Mouse (Mus musculus): Measurements from ENCODE around the gene Bsg.
A peak's percentile ranks its signal among the peaks of the same experiment; 100 is the strongest.

Gene Bsg

DNA sequence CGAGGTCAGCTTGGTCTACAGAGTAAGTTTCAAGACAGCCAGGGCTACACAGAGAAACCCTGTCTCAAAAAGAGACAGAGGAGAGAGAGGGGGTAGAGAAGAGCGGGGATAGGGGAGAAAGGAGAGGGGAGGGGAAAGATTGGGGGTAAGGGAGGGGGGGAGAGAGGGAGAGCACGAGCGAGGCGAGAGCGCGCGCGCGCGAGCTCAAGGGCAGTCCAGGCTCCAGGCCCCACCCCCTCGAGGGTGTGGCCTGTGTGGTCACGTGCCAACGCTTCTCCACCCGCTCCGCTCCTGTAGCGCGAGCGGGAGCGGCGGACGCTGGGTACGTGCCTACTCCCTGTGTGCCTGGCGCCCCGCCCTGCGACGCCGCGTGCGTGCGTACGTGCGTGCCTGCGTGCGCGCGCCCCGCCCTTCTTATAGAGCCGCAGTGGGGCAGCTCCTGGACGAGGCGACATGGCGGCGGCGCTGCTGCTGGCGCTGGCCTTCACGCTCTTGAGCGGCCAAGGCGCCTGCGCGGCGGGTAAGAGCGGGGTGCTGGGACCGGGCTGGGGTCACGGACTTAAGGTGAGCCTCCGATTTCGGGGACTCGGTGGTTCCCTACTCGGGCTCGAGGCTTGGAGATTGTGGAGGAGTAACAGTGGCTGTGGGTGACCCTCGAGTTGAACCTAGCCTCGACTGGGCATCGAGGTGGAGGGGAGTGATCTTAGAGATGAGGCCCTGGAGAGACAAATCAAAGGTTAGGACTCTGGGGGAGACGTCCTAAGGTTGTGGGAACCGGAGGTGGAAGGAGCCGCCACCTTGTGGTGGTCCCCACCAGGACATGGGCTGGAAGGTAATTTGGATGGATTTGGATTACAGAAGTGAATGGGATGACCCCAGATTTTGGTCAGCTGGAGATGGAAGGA, at the start of gene Bsg:
Gene Bsg (plus strand): TSS at position 427 of the 905 bp plus-strand sequence.
- peak; percentile 94 to 97 for DNase-seq (ENCODE audit: low read depth in 1 of 2, low spot score in 2 of 2)

DNA sequence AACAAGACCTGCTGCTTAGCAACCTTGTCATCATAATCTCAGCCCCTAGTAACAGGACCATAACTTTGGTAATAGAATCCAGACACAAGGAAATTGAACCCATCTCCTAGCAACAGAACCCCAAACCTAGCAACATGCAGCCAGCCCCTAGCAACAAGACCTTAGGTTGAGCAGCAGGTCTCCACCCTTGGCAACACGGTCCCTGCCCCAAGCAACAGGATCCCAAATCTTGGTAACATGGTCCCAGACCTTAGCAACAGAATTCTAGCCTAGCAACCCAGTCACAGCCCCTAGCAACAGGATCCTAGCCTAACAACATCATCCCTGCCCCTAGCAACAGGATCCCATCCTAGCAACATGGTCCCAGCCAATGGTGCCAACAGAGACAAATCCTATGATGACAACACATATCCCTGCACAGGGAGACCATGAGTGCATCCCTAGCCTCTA, 49.3 kb upstream of the Bsg start:
- DNase-seq (ENCODE audit: low read depth in 1 of 2, low spot score in 2 of 2), result no peak

DNA sequence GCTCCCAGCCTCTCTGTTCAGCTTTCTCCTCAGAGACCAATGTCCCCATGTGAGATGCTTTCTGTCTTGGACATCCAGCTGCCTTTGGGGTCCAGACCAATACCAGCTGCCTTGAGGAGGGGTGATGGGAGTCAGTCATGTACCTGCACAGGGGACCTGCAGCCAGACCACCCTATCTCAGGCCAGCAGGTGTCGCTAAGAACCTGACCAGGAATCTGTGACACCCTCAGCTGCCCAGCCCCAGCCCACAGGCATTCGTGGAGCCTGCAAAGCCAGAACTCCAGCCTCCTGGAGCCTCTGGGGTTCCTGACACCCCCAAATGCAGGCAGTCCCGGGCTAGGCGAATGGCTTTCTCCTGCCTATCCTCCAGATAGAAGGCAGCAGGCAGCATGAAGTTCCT, 45.5 kb upstream of the Bsg start:
- DNase-seq (ENCODE audit: low read depth in 1 of 2, low spot score in 2 of 2), result no peak

DNA sequence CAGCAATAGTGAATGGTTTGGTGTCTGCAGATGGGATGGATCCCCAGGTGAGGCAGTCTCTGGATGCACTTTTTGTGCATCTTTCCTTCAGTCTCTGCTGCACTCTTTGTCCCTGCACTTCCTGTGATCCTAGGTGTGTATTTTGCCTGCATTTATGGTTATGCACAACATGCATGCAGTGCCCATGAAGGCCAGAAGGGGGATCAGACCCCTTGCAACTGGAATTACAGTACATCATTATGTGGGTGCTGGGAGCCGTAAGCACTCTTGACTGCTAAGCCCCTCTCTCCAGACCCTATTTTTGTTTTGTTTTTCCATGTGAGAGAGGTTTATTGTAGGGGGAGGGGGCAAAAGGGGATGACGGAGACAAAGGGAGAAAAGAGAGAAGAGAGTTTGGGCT, 44.0 kb upstream of the Bsg start:
- DNase-seq (ENCODE audit: low read depth in 1 of 2, low spot score in 2 of 2), result no peak

DNA sequence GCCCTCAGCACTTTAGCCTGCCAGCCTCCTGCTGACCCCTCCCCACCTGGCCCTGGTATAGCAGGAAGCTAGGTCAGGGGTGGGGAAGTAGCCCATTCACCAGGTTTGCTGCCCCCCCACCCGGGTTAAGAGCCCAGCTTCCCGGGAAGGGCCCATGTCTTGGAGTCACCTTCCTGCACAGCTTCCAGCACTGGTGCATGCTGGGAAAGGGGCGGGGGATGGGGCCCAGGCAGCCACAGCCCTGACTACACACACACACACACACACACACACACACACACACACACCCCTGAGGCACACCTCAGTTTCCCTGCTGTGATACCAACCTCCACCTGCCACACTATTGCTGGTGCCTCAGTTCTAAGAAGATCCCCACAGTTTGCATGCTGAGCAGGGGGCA, 42.4 kb upstream of the Bsg start:
- no peak for DNase-seq (ENCODE audit: low read depth in 1 of 2, low spot score in 2 of 2)

DNA sequence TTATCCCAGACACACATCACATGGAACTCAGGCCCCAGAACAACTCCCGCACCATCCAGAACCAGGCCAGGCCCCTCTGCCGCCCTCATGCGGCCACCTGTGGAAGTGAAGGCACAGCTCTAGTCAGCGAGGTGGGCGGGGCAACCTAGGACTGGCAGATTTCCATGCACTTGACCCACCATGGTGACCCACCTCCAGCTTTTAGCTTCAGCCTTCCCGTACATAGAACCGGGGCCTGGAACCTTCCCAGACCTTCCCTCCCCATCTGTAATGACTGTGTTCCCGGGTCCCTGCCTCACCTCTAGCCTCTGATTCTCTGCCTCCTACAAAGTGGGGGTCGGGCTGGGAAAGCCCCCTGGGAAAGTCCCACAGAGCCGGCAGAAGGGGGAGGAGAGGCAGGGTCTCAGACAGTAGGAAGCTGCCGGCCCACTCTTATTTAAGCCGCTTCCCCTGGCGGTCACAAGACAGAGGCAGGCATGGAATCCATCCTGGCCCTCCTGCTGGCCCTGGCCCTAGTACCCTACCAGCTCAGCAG, 40.1 kb upstream of the Bsg start, which contains the start of gene Madcam1:
Gene Madcam1 (plus strand): TSS at position 429 of the 535 bp plus-strand sequence.
- peak in 1 of 2 experiments; percentile 43 for DNase-seq (ENCODE audit: low read depth in 1 of 2, low spot score in 2 of 2)

DNA sequence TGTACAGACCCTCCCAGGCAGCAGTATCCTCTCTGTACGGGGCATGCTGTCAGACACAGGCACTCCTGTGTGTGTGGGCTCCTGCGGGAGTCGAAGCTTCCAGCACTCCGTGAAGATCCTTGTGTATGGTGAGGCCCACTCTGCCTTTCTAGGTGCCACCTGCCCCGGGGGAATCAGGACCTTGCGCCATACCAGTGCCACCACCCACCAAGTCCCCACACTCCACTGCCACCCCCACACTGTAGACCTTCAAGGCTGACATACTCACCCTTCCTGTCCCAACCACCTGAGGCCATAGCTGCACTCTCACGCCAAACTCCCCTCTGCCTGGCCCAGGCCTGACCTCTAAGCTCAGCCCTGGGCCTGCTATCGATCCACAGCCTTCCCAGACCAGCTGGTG, 39.2 kb upstream of the Bsg start:
- DNase-seq (ENCODE audit: low read depth in 1 of 2, low spot score in 2 of 2), result no peak

DNA sequence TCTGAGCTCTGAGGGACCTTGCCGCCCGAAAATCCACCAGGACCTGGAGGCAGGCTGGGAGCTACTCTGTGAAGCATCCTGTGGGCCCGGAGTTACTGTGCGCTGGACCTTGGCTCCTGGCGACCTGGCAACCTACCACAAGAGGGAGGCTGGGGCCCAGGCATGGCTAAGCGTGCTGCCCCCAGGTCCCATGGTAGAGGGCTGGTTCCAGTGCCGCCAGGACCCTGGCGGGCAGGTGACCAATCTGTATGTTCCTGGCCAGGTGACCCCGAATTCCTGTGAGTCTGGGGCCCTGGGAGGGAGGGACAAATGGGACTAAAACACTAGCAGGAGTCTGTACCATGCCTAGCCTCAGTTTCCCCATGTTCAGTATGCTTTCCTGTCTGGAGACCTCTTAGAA, 37.8 kb upstream of the Bsg start:
- DNase-seq (ENCODE audit: low read depth in 1 of 2, low spot score in 2 of 2), result no peak

DNA sequence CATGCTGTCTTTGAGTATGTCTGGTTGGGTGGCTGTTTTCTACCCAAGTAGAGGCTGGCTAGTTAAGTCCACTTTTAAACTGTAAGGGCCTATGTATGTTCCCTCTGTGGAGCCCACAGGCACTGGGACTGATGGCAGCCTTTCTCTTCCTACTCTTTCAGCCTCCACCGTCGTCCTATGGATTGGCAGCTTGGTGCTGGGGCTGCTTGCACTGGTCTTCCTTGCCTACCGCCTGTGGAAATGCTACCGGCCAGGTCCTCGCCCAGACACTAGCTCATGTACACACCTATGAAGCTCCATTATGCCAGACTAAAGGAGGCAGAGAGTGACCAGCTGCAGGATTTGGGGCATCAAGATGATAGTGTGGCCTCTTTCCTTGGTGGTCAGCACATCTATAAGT, 36.2 kb upstream of the Bsg start:
- no peak for DNase-seq (ENCODE audit: low read depth in 1 of 2, low spot score in 2 of 2)

DNA sequence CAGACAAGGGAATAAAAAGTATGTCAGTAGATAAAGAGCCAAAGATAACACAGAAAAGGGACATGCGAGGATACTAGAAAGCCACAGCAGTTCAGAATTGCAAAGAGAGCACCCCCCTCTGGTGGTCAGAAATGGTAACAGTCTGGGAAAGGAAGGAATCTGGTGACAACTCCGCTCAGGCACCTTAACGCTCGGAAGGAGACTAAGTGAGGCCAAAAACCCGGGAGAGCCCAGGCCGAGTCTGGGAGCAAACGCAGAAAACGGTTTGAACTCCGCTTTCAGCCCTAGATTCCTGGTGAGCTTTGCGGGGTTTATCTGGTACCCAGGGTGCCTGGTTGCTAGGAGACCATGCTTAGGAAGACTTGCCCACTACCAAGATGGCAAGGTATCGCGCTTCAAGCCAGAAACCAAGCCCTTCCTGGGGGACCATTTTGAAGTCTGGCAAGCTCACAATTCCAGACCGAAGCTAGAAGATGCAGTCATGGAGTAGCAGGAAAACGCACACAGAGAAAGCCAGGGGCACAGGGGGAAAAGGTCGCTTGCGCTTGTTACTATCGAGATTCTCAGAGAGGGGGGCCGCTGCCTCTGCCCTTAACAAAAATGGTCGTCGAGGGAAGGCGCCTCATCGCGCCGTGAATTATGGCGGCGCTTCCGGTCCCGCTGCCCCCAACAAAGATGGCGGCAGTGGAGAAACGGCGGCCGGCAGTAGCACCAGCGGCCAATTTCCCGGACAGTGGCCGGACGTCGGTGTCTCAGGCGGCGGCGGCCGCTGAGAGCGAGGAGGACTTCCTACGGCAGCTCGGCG, 35.3 kb upstream of the Bsg start, which contains the start of gene Tpgs1:
Gene Tpgs1 (plus strand): TSS at position 599 of the 805 bp plus-strand sequence.
- DNase-seq (ENCODE audit: low read depth in 1 of 2, low spot score in 2 of 2), result peak; percentile 72 to 86

DNA sequence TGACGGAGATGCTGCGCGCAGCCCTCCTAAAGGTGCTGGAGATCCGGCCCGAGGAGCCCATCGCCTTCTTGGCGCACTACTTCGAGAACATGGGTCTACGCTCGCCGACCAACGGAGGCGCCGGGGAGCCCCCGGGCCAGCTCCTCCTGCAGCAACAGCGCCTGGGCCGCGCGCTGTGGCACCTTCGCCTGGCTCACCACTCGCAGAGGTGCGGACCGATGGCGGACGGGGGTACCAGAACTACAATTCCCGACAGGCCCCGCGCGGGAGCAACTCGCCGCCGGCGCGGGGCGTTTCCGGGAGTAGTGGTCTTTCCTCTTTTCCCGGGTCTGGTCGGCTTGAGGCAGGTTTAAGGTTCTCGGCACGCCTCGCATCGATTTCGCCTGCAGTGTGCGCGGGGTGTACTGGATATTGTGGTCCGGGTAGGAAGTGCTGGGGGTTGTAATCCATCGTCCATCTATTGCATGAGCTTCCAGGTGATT, 34.7 kb upstream of the Bsg start:
- no peak for DNase-seq (ENCODE audit: low read depth in 1 of 2, low spot score in 2 of 2)

DNA sequence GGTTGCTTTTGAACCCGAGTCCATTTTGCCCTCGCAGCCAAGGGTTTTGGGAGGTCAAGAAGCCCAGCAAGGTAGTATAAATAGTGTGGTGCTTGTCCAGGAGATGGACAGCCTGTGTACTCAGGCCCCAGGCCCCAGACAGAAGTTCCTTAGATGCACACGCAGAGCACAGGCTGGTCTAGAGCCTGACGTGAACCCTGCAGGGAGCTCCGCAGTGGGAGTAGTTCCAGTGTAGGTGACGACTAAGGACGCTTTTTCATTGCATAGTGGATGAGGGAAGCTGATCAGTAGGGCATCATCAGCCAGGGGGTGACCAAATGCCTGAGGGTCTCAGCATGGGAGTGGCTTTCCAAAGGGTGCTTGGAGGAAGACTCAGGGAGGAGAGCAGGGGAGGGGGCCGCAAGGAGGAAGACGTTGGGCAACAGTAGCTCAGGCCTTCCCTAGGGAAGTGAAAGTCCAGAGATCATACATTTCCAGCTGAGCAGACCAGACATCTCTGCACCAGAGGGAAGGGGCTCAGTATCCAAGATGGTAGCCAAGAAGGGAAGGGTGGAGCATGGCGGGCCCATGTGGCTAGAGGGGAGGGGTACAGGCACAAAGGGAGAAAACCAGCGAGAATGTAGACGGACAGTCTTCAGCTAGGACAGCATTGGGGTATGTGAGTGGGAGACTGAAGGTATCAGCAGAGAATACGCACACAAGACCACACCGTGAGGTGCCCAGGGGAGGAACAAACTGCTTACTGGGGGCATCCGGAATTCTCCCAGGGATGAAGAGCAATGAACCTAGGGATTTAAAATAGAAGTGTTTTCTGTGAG, 34.0 kb upstream of the Bsg start:
- no peak for DNase-seq (ENCODE audit: low read depth in 1 of 2, low spot score in 2 of 2)

DNA sequence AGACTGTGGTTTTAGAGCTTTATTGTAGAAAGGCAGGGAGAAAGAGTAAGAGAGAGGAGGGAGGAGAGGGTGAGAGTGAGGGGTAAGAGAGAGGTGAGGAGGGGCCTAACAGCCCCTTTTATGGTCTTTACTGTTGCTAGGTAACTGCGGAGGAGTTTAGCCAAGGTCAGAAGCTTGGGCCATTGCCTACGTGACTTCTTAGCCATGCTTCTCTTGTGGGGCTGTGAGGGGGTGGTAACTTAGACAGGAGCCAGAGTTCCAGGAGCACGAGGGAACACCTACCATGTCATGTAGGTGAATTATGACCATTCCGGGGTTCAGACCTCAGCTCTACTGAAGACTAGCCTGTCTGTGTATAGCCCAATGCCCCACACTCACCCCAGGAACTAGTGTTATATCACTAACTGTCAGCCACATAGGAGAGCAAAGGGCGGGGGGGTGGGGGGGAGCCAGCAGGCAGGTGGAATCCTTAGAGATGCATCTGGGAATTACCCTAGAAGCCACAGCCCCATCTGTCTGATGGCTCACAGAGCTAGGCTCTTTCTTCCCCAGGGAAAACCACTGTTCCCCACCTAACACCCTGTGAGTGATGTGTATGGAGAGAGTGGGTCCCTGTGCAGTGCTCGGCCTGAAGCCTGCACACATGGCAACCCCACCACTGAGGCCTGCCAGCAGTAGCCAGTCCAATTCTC, 32.7 kb upstream of the Bsg start:
- no peak for DNase-seq (ENCODE audit: low read depth in 1 of 2, low spot score in 2 of 2)

DNA sequence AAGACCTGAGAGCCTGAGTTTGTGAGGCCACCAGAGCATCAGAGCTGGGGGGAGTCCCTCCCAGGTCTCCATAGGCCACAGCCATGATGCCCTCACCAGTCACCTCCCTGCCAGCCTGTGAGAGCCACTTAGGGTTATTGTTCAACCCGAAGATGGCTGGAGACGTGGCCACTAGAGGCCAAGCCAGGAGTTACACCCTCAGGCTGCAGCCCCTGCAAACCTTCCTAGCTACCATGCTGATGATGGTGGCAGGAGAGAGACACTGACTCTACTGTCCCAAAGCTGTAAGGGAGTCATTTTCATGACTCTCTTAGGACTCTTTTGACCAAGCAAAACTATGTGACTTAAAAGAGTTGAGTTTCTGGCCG, 32.2 kb upstream of the Bsg start:
- no peak for DNase-seq (ENCODE audit: low read depth in 1 of 2, low spot score in 2 of 2)

DNA sequence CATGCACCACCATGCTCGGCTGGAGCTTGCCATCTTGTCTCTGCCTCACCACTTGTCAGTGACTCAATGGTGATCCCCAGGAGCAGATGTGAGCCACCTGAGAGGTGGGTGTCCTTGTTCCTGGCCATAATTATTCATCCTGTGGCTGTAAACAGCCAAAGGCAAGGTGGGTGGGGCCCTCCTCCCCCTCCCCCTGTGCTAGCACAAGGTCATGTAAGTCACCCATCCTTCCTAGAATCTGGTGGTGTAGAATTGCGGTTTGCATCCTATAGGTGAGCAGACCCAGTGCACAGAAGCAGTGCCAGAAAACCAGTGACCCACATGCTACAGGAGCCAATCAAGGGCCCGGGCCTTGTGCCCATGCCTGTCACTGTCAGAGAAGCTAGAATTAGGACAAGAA, 31.2 kb upstream of the Bsg start:
- no peak for DNase-seq (ENCODE audit: low read depth in 1 of 2, low spot score in 2 of 2)

DNA sequence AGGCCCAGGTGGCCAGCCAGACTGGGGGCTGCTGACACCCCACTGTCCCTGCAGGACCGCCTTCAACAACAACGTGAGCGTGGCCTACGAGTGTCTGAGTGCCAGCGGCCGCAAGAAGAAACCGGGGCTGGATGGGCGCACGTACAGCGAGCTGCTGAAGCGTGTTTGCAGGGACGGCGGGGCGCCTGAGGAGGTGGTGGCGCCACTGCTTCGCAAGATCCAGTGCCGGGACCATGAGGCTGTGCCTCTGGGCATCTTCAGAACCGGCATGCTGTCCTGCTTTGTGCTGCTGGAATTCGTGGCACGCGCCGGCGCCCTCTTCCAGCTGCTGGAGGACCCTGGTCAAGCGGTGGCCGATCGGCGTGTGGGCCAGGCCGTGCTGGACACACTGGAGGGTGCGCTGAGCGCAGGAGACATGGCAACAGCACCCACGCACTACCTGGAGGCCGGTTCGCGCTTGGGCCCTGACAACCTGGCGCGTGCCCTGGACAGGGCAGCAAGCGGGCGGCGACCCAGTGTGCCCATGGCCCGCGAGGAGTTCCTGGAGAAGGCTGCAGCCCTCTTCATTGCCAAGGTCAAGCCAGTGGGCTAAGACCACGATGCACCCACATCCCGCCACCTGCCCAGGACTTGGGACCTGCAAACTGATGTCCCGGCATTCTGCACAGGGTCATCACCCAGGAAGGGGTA, 28.8 kb upstream of the Bsg start:
- no peak for DNase-seq (ENCODE audit: low read depth in 1 of 2, low spot score in 2 of 2)

DNA sequence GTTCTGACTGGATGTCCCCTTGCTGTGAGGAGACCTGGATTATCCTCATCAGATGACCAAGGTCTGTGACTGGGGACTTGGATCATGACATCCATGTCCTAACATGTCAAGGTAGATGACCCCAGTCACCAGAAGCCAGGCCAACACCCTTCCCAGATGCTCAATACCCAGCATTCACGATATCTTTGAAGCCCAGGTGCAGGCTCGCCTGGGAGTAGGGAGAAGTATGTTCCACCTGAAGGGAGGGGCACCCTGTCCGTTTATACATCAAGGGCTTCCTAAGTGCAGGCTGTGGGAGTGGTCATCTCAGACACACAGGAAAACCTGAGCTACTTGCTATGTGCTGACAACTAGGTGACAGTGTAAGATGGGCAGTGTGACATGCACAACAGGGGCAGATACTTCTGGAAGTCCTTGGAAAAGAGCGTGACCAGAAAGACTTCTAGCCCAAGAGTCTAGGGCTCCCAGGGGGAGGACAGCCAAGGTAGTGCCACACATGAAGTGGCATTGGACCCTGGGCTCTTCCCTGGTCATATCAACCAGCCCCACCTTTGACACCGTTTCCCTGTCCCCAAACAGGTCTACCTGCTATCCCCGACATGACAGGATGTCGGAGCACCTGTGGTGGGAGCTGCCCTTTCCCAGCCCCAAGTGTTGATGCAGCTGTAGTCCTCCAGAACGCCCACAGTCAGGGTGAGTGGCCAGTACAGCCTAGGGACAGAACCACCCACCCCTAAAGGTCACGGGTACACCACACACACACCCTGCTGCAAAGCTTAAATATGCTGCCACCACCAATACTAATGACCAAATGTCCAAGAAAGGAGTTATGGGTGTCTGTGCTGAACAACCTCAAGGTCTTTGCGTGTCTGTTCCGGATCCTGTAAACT, 23.4 kb upstream of the Bsg start:
- DNase-seq (ENCODE audit: low read depth in 1 of 2, low spot score in 2 of 2), result no peak

DNA sequence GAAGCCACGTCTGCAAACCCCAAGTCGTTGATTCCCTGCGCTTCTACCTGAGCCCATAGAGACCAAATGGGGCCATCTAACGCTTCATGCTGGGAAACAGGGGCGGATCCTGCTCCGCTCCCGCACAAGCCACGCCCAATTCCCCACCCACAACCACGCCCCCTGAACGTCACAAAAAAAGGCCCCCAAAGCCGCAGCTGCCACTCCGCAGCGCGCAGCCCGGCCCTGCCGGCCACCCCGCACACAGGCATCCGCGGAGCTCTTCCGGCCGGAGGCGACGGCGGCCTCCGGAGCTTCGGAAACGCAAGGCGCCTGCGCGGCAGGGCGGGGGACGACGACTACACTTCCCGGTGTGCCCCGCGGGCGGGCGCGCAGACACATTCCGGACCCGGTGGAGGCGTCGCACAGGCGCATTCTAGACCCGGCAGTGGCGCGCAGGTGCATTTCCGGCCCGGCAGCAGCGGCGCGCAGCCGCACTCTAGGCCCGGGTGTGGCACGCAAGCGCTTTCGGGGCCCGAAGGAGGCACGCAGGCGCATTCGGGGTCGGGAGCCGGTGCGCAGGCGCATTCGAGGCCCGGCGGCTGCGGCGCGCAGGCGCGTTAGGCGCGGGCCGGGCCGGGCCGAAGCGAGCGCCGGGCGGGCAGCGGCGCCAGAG, 22.6 kb upstream of the Bsg start, which contains the start of gene Cdc34:
Gene Cdc34 (plus strand): TSS at position 605 of the 655 bp plus-strand sequence.
- DNase-seq (ENCODE audit: low read depth in 1 of 2, low spot score in 2 of 2), result peak; percentile 97 to 98
